Mouse (Mus musculus) kidney, embryonic 14.5 days (tissue): ENCODE measurements around the gene Cul3. TPM values are rescaled to one million over a fixed set of nuclear protein-coding genes. Genes with fewer than 3 reads are reported as not detected.

Experiments used
- ATAC-seq: fragments of 200-750 bp; cut with Nextera tagmentation; 2 replicates; pipeline ENCODE4 v1.8.0; 2017; ENCODE audit warnings: moderate number of reproducible peaks, mild to moderate bottlenecking, moderate TSS enrichment, moderate library complexity; ENCODE audit not compliant: low FRiP score, low TSS enrichment
- H3K27ac ChIP-seq: fragments of 300-500 bp; sonication (generic); 2 replicates; pipeline ENCODE4 v1.5.1; 2014; ENCODE audit warnings: low read depth, mild to moderate bottlenecking, low read length, moderate library complexity, mixed read lengths
- H3K27me3 ChIP-seq: fragments of 300-500 bp; sonication (generic); 2 replicates; pipeline ENCODE4 v1.6.1; 2014; ENCODE audit warnings: mild to moderate bottlenecking, low read length; ENCODE audit not compliant: control insufficient read depth, insufficient read depth
- H3K36me3 ChIP-seq: fragments of 300-500 bp; sonication (generic); 2 replicates; pipeline ENCODE4 v1.6.1; 2014; ENCODE audit warnings: low read length, mixed read lengths; ENCODE audit not compliant: control insufficient read depth, insufficient read depth
- H3K4me1 ChIP-seq: fragments of 300-500 bp; sonication (generic); 2 replicates; pipeline ENCODE4 v1.6.1; 2014; ENCODE audit warnings: low read length, mixed read lengths; ENCODE audit not compliant: control insufficient read depth, insufficient read depth
- H3K4me2 ChIP-seq: fragments of 300-500 bp; sonication (generic); replicated peaks from 2 replicates; pipeline ENCODE4 v1.6.1; 2014; ENCODE audit warnings: low read depth, mild to moderate bottlenecking, low read length
- H3K4me3 ChIP-seq: fragments of 300-500 bp; sonication (generic); 2 replicates; pipeline ENCODE4 v1.5.1; 2014; ENCODE audit warnings: mild to moderate bottlenecking, low read length
- H3K9ac ChIP-seq: fragments of 300-500 bp; sonication (generic); 2 replicates; pipeline ENCODE4 v1.6.1; 2014; ENCODE audit warnings: low read depth, mild to moderate bottlenecking, low read length, moderate library complexity
- H3K9me3 ChIP-seq: fragments of 300-500 bp; sonication (generic); 2 replicates; pipeline ENCODE4 v1.6.1; 2016; ENCODE audit warnings: low read length; ENCODE audit not compliant: control insufficient read depth
- WGBS: fragments of 180-500 bp; shearing (Covaris S2); extraction: QIAGEN DNeasy Blood & Tissue Kit; methylation state at CpG from one replicate; pipeline ENCODE4 v1.1.7; 2014; 5-methylcytosine and 5-hydroxymethylcytosine counted together
- polyA plus RNA-seq: library from polyadenylated mRNA; unstranded; fragments of >200 nt; fragmentation: Nextera tagmentation; extraction: Ambion mirVana; gene quantifications from 2 replicates; pipeline ENCODE4 v1.2.1, GENCODE M21; 2014

Cul3 gene
- polyA plus RNA-seq, 1 experiment from 2014 or later, result 64.7 TPM

GRCm38 (mm10) chr1:80250247-80250646 is 90.0 kb downstream of the Cul3 start:
- no peak for ATAC-seq
- H3K27me3 ChIP-seq, result no peaks in the 10 kb centered on the region
- no peaks in the 10 kb centered on the region for H3K4me1 ChIP-seq
- no peak overlapping the region for H3K4me3 ChIP-seq
- no peaks in the 10 kb centered on the region for H3K36me3 ChIP-seq
- H3K9me3 ChIP-seq, result no peaks in the 10 kb centered on the region
- H3K4me2 ChIP-seq, result no peak overlapping the region
- 89% methylated on average over 5 of the region's 5 CpGs for WGBS
- no peak overlapping the region for H3K27ac ChIP-seq
- H3K9ac ChIP-seq, result no peak overlapping the region

GRCm38 (mm10) chr1:80247131-80247530 is 93.1 kb downstream of the Cul3 start:
- Histone ChIP-seq H3K4me2 (no peak overlapping the region), H3K4me1 (no peaks in the 10 kb centered on the region), H3K27me3 (no peaks in the 10 kb centered on the region), H3K9me3 (no peaks in the 10 kb centered on the region), H3K9ac (no peak overlapping the region), H3K36me3 (no peaks in the 10 kb centered on the region), H3K27ac (no peak overlapping the region), H3K4me3 (no peak overlapping the region)
- ATAC-seq, result no peak

DNA sequence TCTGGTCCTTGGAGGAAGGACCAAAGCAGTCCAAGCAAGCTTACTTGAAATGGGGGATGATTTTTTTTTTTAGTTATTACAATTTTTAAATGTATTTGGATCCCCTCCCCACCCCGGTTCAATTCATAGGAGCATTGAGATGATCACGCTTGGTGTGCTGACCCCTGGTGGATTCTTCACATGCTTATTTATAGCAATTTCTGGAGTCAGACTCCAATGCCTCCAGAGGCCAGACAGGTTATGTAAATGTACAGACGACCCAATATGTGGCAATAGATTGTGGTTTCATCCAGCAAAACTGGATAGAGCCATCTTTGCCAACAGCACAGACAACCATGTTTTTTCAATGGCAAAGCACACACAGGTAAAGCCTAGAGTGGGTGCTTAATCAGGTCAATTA is 96.2 kb downstream of the Cul3 start:
- Histone ChIP-seq H3K4me1 (peaks cover 5% of the 10 kb centered on the region; the same call in 1 of the 2 replicates), H3K9me3 (no peaks in the 10 kb centered on the region), H3K36me3 (no peaks in the 10 kb centered on the region), H3K27ac (no peak overlapping the region), H3K9ac (no peak overlapping the region), H3K4me3 (no peak overlapping the region), H3K4me2 (no peak overlapping the region), H3K27me3 (no peaks in the 10 kb centered on the region)
- WGBS, result 58% methylated on average over 3 of the region's 3 CpGs
- no peak for ATAC-seq

- ATAC-seq, result peak; percentile 56; the same call in 1 of the 2 replicates
- H3K27ac ChIP-seq, result no peak overlapping the region
- WGBS, result 48% methylated on average over 6 of the region's 6 CpGs
Measured at GRCm38 (mm10) chr1:80241579-80241978, 98.7 kb downstream of the Cul3 start.

DNA sequence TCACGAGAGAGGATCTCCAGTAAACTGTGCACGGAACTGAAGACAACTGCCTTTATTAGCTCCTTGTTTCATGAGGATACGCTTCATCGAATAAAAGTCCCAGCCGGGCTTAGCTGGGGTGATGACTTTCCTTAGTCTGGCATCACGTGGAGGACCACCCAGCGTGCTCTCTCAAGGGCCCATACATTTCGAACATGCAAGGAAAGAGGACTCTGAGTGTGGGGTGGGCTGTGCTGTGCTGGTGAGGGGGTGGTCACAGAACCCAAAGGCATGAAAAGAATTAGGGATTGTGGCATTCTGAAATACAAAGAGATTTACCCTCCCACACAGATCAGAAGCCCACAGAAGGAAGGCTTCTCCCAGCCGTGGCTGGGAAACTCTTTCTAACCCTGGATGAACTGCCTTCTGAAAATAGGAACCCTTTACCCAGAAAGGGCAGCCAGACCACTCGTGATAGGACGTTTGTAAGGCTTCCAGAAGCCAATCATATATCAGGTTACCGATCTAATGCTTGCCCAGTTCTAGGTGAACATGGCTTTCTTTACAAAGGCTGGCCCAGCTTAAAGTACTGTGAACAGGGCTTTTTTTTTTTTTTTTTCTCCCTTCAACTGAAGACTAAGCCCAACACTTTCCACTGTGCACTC is 100.1 kb downstream of the Cul3 start:
- peak; percentile 60 for ATAC-seq
- no peaks in the 10 kb centered on the region for H3K9me3 ChIP-seq
- peaks cover 5% of the 10 kb centered on the region; the same call in 1 of the 2 replicates for H3K4me1 ChIP-seq
- no peak overlapping the region for H3K4me3 ChIP-seq
- H3K4me2 ChIP-seq, result no peak overlapping the region
- no peaks in the 10 kb centered on the region for H3K27me3 ChIP-seq
- 23% methylated on average over 12 of the region's 12 CpGs for WGBS
- H3K9ac ChIP-seq, result no peak overlapping the region
- H3K36me3 ChIP-seq, result no peaks in the 10 kb centered on the region
- H3K27ac ChIP-seq, result no peak overlapping the region

More at GRCm38 (mm10) chr1:80241579-80241978, 98.7 kb downstream of the Cul3 start:
- Histone ChIP-seq H3K4me1 (peaks cover 5% of the 10 kb centered on the region; the same call in 1 of the 2 replicates), H3K9me3 (no peaks in the 10 kb centered on the region), H3K36me3 (no peaks in the 10 kb centered on the region), H3K9ac (no peak overlapping the region), H3K4me2 (no peak overlapping the region), H3K27me3 (no peaks in the 10 kb centered on the region), H3K4me3 (no peak overlapping the region)

GRCm38 (mm10) chr1:80239481-80239880 is 100.8 kb downstream of the Cul3 start:
- WGBS, result 76% methylated on average over 11 of the region's 11 CpGs
- ATAC-seq, result no peak; the same call in 1 of the 2 replicates
- Histone ChIP-seq H3K4me1 (peaks cover 5% of the 10 kb centered on the region; the same call in 1 of the 2 replicates), H3K36me3 (no peaks in the 10 kb centered on the region), H3K9ac (no peak overlapping the region), H3K27me3 (no peaks in the 10 kb centered on the region), H3K9me3 (no peaks in the 10 kb centered on the region), H3K4me3 (no peak overlapping the region), H3K4me2 (no peak overlapping the region), H3K27ac (no peak overlapping the region)

- Histone ChIP-seq H3K4me2 (no peak overlapping the region), H3K36me3 (no peaks in the 10 kb centered on the region), H3K27ac (no peak overlapping the region), H3K27me3 (no peaks in the 10 kb centered on the region), H3K9me3 (no peaks in the 10 kb centered on the region), H3K4me1 (peaks cover 5% of the 10 kb centered on the region; the same call in 1 of the 2 replicates), H3K4me3 (no peak overlapping the region), H3K9ac (no peak overlapping the region)
- WGBS, result 74% methylated on average over 11 of the region's 11 CpGs
- ATAC-seq, result no peak
Measured at GRCm38 (mm10) chr1:80236951-80237702, 103.2 kb downstream of the Cul3 start.

DNA sequence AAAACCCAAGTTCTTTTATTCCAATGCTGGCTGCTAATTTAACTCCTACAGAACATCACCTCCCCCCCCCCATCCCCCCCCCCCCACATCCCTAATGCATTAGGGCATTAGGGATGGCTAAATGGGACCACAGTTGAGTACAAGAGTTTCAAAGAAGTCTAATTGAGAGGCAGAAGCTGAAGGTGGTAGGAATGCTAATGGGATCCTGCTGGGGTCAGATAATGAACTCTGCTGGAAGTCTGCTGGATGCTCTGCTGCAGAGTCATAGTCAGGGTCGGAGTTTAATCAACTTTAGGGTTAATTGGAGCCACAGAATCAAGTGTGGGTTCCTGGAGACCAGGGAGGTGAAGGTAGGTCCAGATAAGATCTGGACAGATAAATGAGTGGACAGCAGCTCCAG is 104.2 kb downstream of the Cul3 start:
- ATAC-seq, result no peak
- Histone ChIP-seq H3K4me3 (no peak overlapping the region), H3K9ac (no peak overlapping the region), H3K4me2 (no peak overlapping the region), H3K4me1 (peaks cover 5% of the 10 kb centered on the region; the same call in 1 of the 2 replicates), H3K36me3 (no peaks in the 10 kb centered on the region), H3K9me3 (no peaks in the 10 kb centered on the region), H3K27me3 (no peaks in the 10 kb centered on the region), H3K27ac (no peak overlapping the region)
- WGBS, result 28% methylated on average over 1 of the region's 1 CpGs

DNA sequence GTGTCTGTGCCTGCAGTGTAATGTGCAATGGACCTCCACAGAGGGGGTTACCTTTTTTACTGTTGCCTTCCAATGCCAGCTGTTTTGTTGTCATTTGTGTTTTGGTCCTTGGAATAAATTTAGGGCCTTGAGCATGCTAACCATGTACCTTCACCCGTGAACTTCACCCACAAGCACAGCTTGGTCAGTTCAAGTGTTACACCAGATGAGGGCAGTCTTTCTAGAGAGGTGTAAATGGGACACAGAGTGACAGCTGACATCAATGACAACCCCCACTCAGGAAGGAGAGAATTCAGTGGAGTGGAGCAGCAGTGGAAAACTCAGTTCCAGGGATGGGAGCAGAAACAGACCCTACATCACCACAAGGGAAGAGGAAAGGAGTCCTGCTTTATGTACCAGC is 109.7 kb downstream of the Cul3 start:
- H3K4me3 ChIP-seq, result no peak overlapping the region
- H3K27ac ChIP-seq, result no peak overlapping the region
- no peaks in the 10 kb centered on the region for H3K4me1 ChIP-seq
- WGBS, result 74% methylated on average over 1 of the region's 1 CpGs
- H3K9ac ChIP-seq, result no peak overlapping the region
- H3K27me3 ChIP-seq, result no peaks in the 10 kb centered on the region
- H3K4me2 ChIP-seq, result no peak overlapping the region
- H3K36me3 ChIP-seq, result no peaks in the 10 kb centered on the region
- no peak for ATAC-seq
- no peaks in the 10 kb centered on the region for H3K9me3 ChIP-seq
